Comparison of ENCODE assay signal across 12 mouse cellular contexts in genomic region chr4:134257198-134258009, GRCm38 (mm10). TPM values are rescaled to one million over a fixed set of nuclear protein-coding genes. Genes with fewer than 3 reads are reported as not detected.
DNase-seq lines count a peak whose midpoint lies in the region; ATAC-seq and TF ChIP-seq lines count a peak whose summit lies in the region.
"Had no signal": no experiment of that assay in that cellular context is flagged by ENCODE, and none has a peak within 500 bp of the region (broad histone marks: within the 10 kb centered on the region; RNA-seq: fewer than 3 reads in every experiment).

No protein-coding gene starts in this region.

- H3K4me3 ChIP-seq in kidney, adult 2 months (ENCODE audit: insufficient read depth, low read depth, low read length): no peak overlapping the region
- H3K4me3 ChIP-seq in CH12.LX (replicated peaks in 1 of 3; ENCODE audit: low read depth in 2 of 3, low read length in 2 of 3, poor library complexity in 1 of 3): no peak overlapping the region
- no peak overlapping the region for H3K4me3 ChIP-seq in ES-E14 (ENCODE audit: insufficient read depth in 1 of 2, low read depth in 1 of 2, low read length in 2 of 2, poor library complexity in 1 of 2, severe bottlenecking in 1 of 2)
- H3K4me3 ChIP-seq in heart, postnatal 0 days (ENCODE audit: low read depth, low read length): no peak overlapping the region
- H3K4me3 ChIP-seq in liver, embryonic 12.5 days: no peak overlapping the region

- no peak overlapping the region; the same call in 1 of the 2 replicates for H3K4me2 ChIP-seq in CH12.LX (ENCODE audit: insufficient read depth, low read depth, poor library complexity, severe bottlenecking)
- peak overlapping the region; percentile 16; the same call in 1 of the 2 replicates for H3K4me2 ChIP-seq in heart, postnatal 0 days (ENCODE audit: low read depth, low read length)
- H3K4me2 ChIP-seq in liver, embryonic 12.5 days: no peak overlapping the region

- in situ Hi-C loops in CH12.LX (cut with MboI; ENCODE audit: low pct_ligation_motif_present, low pct_unique_long_range_greater_than_20kb, low sequenced_read_pairs): loop anchor here (25.0 kb wide), 1 partner anchor 230 kb away; the partner anchor contains the start of gene Paqr7
- in situ Hi-C loops in ES-E14 (cut with MboI; ENCODE audit: low sequenced_read_pairs in 2 of 2, unreplicated experiment in 2 of 2): no loop called here

- no peak for TF ChIP-seq CTCF in kidney, adult 2 months (conservative IDR thresholded peaks at IDR 0.05; ENCODE audit: insufficient read depth, insufficient read length, low read depth, low read length)
- no peak for TF ChIP-seq CTCF in CH12.LX (conservative IDR thresholded peaks at IDR 0.05 in 1 of 2, IDR thresholded peaks at IDR 0.05 in 1 of 2; ENCODE audit: low read depth in 2 of 2, low read length in 2 of 2)
- TF ChIP-seq CTCF in heart, postnatal 0 days (IDR thresholded peaks at IDR 0.05; ENCODE audit: low read depth): no peak

- no peak for TF ChIP-seq EP300 in CH12.LX (IDR thresholded peaks at IDR 0.05; ENCODE audit: low read length)
- no peak for TF ChIP-seq EP300 in heart, postnatal 0 days (IDR thresholded peaks at IDR 0.05; ENCODE audit: low read depth)

- dilution Hi-C loops in CH12.LX (cut with MboI; ENCODE audit: extremely low pct_ligation_motif_present, extremely low pct_unique_long_range_greater_than_20kb, low sequenced_read_pairs): no loop called here

- H3K9ac ChIP-seq in CH12.LX (ENCODE audit: insufficient read depth, low read depth) (no peak overlapping the region), ES-E14 (ENCODE audit: insufficient read depth, low read depth, low read length, poor library complexity, severe bottlenecking) (no peak overlapping the region)
- H3K9ac ChIP-seq in heart, postnatal 0 days (replicated peaks; ENCODE audit: low read depth, low read length): no peak overlapping the region
- no peak overlapping the region for H3K9ac ChIP-seq in liver, embryonic 12.5 days

- 0 out of 2 replicates have a peak, but pooled peaks cover 3% of the 10 kb centered on the region for H3K4me1 ChIP-seq in kidney, adult 2 months (ENCODE audit: control insufficient read depth, insufficient read depth, low read length)
- peaks cover 0 to 3% of the 10 kb centered on the region in 2 experiments; a peak in 3 of 4 replicates for H3K4me1 ChIP-seq in CH12.LX (ENCODE audit: control insufficient read depth in 1 of 2, insufficient read depth in 2 of 2)
- peaks cover 12 to 37% of the 10 kb centered on the region in 2 experiments for H3K4me1 ChIP-seq in ES-E14 (ENCODE audit: control insufficient read depth in 2 of 2, insufficient read depth in 2 of 2, low read length in 2 of 2, poor library complexity in 1 of 2)
- peaks cover 11% of the 10 kb centered on the region for H3K4me1 ChIP-seq in heart, postnatal 0 days (ENCODE audit: control insufficient read depth, insufficient read depth)
- peaks cover 38% of the 10 kb centered on the region for H3K4me1 ChIP-seq in liver, embryonic 12.5 days

- H3K27ac ChIP-seq in kidney, adult 2 months (ENCODE audit: insufficient read depth, low read depth, low read length): peak overlapping the region; percentile 63
- no peak overlapping the region for H3K27ac ChIP-seq in CH12.LX (ENCODE audit: insufficient read depth, low read depth)
- 0 out of 2 replicates have a peak overlapping the region, but pooled peaks have one; percentile 8 for H3K27ac ChIP-seq in ES-E14 (ENCODE audit: insufficient read depth, low read depth, low read length, poor library complexity, severe bottlenecking)
- H3K27ac ChIP-seq in heart, postnatal 0 days (ENCODE audit: low read depth): peak overlapping the region; percentile 65
- no peak overlapping the region for H3K27ac ChIP-seq in liver, embryonic 12.5 days

- H3K36me3 ChIP-seq in kidney, adult 2 months (ENCODE audit: control insufficient read depth, insufficient read depth, low read length): no peaks in the 10 kb centered on the region
- no peaks in the 10 kb centered on the region for H3K36me3 ChIP-seq in CH12.LX (replicated peaks in 1 of 2; ENCODE audit: control insufficient read depth in 1 of 2, insufficient read depth in 1 of 2, low read length in 1 of 2)
- H3K36me3 ChIP-seq in ES-E14 (ENCODE audit: control insufficient read depth, insufficient read depth, low read length, poor library complexity, severe bottlenecking): no peaks in the 10 kb centered on the region
- no peaks in the 10 kb centered on the region for H3K36me3 ChIP-seq in heart, postnatal 0 days (replicated peaks; ENCODE audit: control insufficient read depth, insufficient read depth, low read length)
- no peaks in the 10 kb centered on the region for H3K36me3 ChIP-seq in liver, embryonic 12.5 days

- H3K79me2 ChIP-seq in CH12.LX (replicated peaks; ENCODE audit: control insufficient read depth, extremely low read depth, insufficient read depth, poor library complexity, severe bottlenecking): no peaks in the 10 kb centered on the region

- no peak for ATAC-seq in heart, postnatal 0 days (ENCODE audit: insufficient read depth, low read depth)
- no peak for ATAC-seq in liver, embryonic 12.5 days
- ATAC-seq: hindbrain, embryonic 16.5 days had no signal

- H3K9me3 ChIP-seq in CH12.LX (replicated peaks; ENCODE audit: low read length): peaks cover 7% of the 10 kb centered on the region
- H3K9me3 ChIP-seq in ES-E14 (ENCODE audit: control insufficient read depth, insufficient read depth, low read depth, low read length): no peaks in the 10 kb centered on the region
- H3K9me3 ChIP-seq in heart, postnatal 0 days (replicated peaks; ENCODE audit: control insufficient read depth, low read length): no peaks in the 10 kb centered on the region
- no peaks in the 10 kb centered on the region for H3K9me3 ChIP-seq in liver, embryonic 12.5 days (replicated peaks)

- DNase-seq in kidney, adult 2 months: peak; percentile 51
- DNase-seq in kidney, adult 9 months: no peak
- DNase-seq in CH12.LX (ENCODE audit: extremely low read depth) (no peak), ES-E14 (ENCODE audit: low read depth, low spot score) (no peak)
- no peak for DNase-seq in heart, postnatal 0 days (ENCODE audit: low spot score)
- no peak for DNase-seq in cerebellum, adult 11 months
- DNase-seq: spleen, adult 18-20 months; thymus, adult 2 months had no signal

- H3K27me3 ChIP-seq in kidney, adult 2 months (replicated peaks; ENCODE audit: control insufficient read depth, insufficient read depth, low read length): no peaks in the 10 kb centered on the region
- H3K27me3 ChIP-seq in CH12.LX (replicated peaks): peaks cover 28% of the 10 kb centered on the region
- peaks cover 16% of the 10 kb centered on the region; the same call in 1 of the 2 replicates for H3K27me3 ChIP-seq in heart, postnatal 0 days (ENCODE audit: control insufficient read depth, insufficient read depth, low read length)
- H3K27me3 ChIP-seq in liver, embryonic 12.5 days (replicated peaks): peaks cover 64% of the 10 kb centered on the region

- TF ChIP-seq RAD21 in CH12.LX (IDR thresholded peaks at IDR 0.05; ENCODE audit: low read depth, low read length): no peak

- WGBS in kidney, adult 2 months: 57% methylated on average over 11 of the region's 11 CpGs
- 33% methylated on average over 11 of the region's 11 CpGs for WGBS in heart, postnatal 0 days
- WGBS in liver, embryonic 12.5 days (ENCODE audit: insufficient replicate concordance): 29% methylated on average over 11 of the region's 11 CpGs

- TF ChIP-seq POLR2A in kidney, adult 2 months (IDR thresholded peaks at IDR 0.05; ENCODE audit: low read depth, low read length): no peak
- no peak for TF ChIP-seq POLR2A in CH12.LX (IDR thresholded peaks at IDR 0.05; ENCODE audit: low read depth, low read length)

RNA-seq across cellular contexts. Expression of gene Grrp1, which starts 3.5 kb away (rescaled TPM):
- polyA plus RNA-seq in kidney, adult 2 months (2012; rRNA removed): 11.5 and 11.8 TPM in 2 replicates
- not detected in 2 replicates for total RNA-seq in CH12.LX (2012; rRNA removed)
- total RNA-seq in CH12.LX (2014; rRNA removed): not detected in 2 replicates
- polyA plus RNA-seq in CH12.LX (2012; ENCODE audit: insufficient read length, low read depth): not detected in 2 replicates
- 1.6 and 2.2 TPM in 2 replicates for total RNA-seq in ES-E14 (2012; rRNA removed)
- 18.4 and 26.1 TPM in 2 replicates for total RNA-seq in heart, postnatal 0 days (2014; rRNA removed; ENCODE audit: low replicate concordance)
- polyA plus RNA-seq in heart, postnatal 0 days (2015; fragmentation: Nextera tagmentation; extraction: Ambion mirVana): 6.0 and 6.5 TPM in 2 replicates
- polyA plus RNA-seq in liver, embryonic 12.5 days (2016; fragmentation: Nextera tagmentation; extraction: Ambion mirVana): 1.5 and 1.8 TPM in 2 replicates

RNA-seq across cellular contexts. Expression of gene Gm30191, which starts 10.7 kb away (rescaled TPM):
- polyA plus RNA-seq in kidney, adult 2 months (2012; rRNA removed): 0.27 TPM in 1 of 2 replicates, not detected in the other
- total RNA-seq in CH12.LX (2012; rRNA removed): not detected in 2 replicates
- not detected in 2 replicates for total RNA-seq in CH12.LX (2014; rRNA removed)
- not detected in 2 replicates for polyA plus RNA-seq in CH12.LX (2012; ENCODE audit: insufficient read length, low read depth)
- total RNA-seq in ES-E14 (2012; rRNA removed): not detected in 2 replicates
- total RNA-seq in heart, postnatal 0 days (2014; rRNA removed; ENCODE audit: low replicate concordance): not detected in 2 replicates
- polyA plus RNA-seq in heart, postnatal 0 days (2015; fragmentation: Nextera tagmentation; extraction: Ambion mirVana): not detected in 2 replicates
- polyA plus RNA-seq in liver, embryonic 12.5 days (2016; fragmentation: Nextera tagmentation; extraction: Ambion mirVana): not detected in 2 replicates
- total RNA-seq: megakaryocyte-erythroid progenitor cell, adult 5-6 weeks had no signal
- polyA plus RNA-seq: limb, embryonic 14.5 days; thymus, adult 2 months had no signal

RNA-seq across cellular contexts. Expression of gene Zfp593, which starts 12.0 kb away (rescaled TPM):
- polyA plus RNA-seq in kidney, adult 2 months (2012; rRNA removed): 6.0 and 6.4 TPM in 2 replicates
- total RNA-seq in CH12.LX (2012; rRNA removed) (29.1 and 32.3 TPM in 2 replicates), CH12.LX (2014; rRNA removed) (31.2 and 34.7 TPM in 2 replicates), ES-E14 (2012; rRNA removed) (19.8 and 25.2 TPM in 2 replicates)
- polyA plus RNA-seq in CH12.LX (2012; ENCODE audit: insufficient read length, low read depth): 27.9 and 28.9 TPM in 2 replicates
- 4.0 and 4.2 TPM in 2 replicates for total RNA-seq in heart, postnatal 0 days (2014; rRNA removed; ENCODE audit: low replicate concordance)
- polyA plus RNA-seq in heart, postnatal 0 days (2015; fragmentation: Nextera tagmentation; extraction: Ambion mirVana): 5.4 and 6.0 TPM in 2 replicates
- 15.7 and 16.5 TPM in 2 replicates for polyA plus RNA-seq in liver, embryonic 12.5 days (2016; fragmentation: Nextera tagmentation; extraction: Ambion mirVana)

RNA-seq across cellular contexts. Expression of gene E130218I03Rik, which starts 13.9 kb away (rescaled TPM):
- polyA plus RNA-seq in kidney, adult 2 months (2012; rRNA removed): not detected in 2 replicates
- total RNA-seq in CH12.LX (2012; rRNA removed) (2.9 TPM in 2 replicates), CH12.LX (2014; rRNA removed) (0.43 TPM in 1 of 2 replicates, not detected in the other), ES-E14 (2012; rRNA removed) (1.3 and 1.6 TPM in 2 replicates)
- polyA plus RNA-seq in CH12.LX (2012; ENCODE audit: insufficient read length, low read depth): 1.6 and 2.5 TPM in 2 replicates
- not detected in 2 replicates for total RNA-seq in heart, postnatal 0 days (2014; rRNA removed; ENCODE audit: low replicate concordance)
- 0.16 and 0.20 TPM in 2 replicates for polyA plus RNA-seq in heart, postnatal 0 days (2015; fragmentation: Nextera tagmentation; extraction: Ambion mirVana)
- polyA plus RNA-seq in liver, embryonic 12.5 days (2016; fragmentation: Nextera tagmentation; extraction: Ambion mirVana): 0.30 and 0.48 TPM in 2 replicates
- total RNA-seq: megakaryocyte-erythroid progenitor cell, adult 5-6 weeks had no signal
- polyA plus RNA-seq: thymus, adult 2 months had no signal

RNA-seq across cellular contexts. Expression of gene Cnksr1, which starts 19.2 kb away (rescaled TPM):
- 14.9 and 17.3 TPM in 2 replicates for polyA plus RNA-seq in kidney, adult 2 months (2012; rRNA removed)
- total RNA-seq in CH12.LX (2012; rRNA removed): 0.08 and 0.13 TPM in 2 replicates
- total RNA-seq in CH12.LX (2014; rRNA removed): not detected in 2 replicates
- 0.16 TPM in 1 of 2 replicates, not detected in the other for polyA plus RNA-seq in CH12.LX (2012; ENCODE audit: insufficient read length, low read depth)
- total RNA-seq in ES-E14 (2012; rRNA removed): 1.7 and 2.7 TPM in 2 replicates
- total RNA-seq in heart, postnatal 0 days (2014; rRNA removed; ENCODE audit: low replicate concordance): 0.69 and 5.1 TPM in 2 replicates
- polyA plus RNA-seq in heart, postnatal 0 days (2015; fragmentation: Nextera tagmentation; extraction: Ambion mirVana): 0.66 and 0.77 TPM in 2 replicates
- polyA plus RNA-seq in liver, embryonic 12.5 days (2016; fragmentation: Nextera tagmentation; extraction: Ambion mirVana): 0.19 TPM in 1 of 2 replicates, not detected in the other
- total RNA-seq: megakaryocyte-erythroid progenitor cell, adult 5-6 weeks had no signal

Comparison
In these comparisons a context has a peak if more than half of its experiments do, and no peak if none do; other contexts are left out.
1. H3K27ac ChIP-seq: peak in kidney, adult 2 months (single experiment), ES-E14 (single experiment) and heart, postnatal 0 days (single experiment); none in CH12.LX (single experiment) and liver, embryonic 12.5 days (single experiment).